Mouse (Mus musculus): ENCODE data around the gene Phgdh.

Phgdh gene

GRCm38 (mm10) chr3:98282422-98282821 is 57.4 kb downstream of the Phgdh start:
- no peak for DNase-seq

GRCm38 (mm10) chr3:98280933-98281678 is 58.7 kb downstream of the Phgdh start:
- DNase-seq, result peak; percentile 11

- no peak for DNase-seq
Observed at GRCm38 (mm10) chr3:98280204-98280932, 59.4 kb downstream of the Phgdh start, which contains the start of gene Hmgcs2. Gene Hmgcs2, plus strand, starts transcription at chr3:98280435.

- DNase-seq, result no peak
Observed at GRCm38 (mm10) chr3:98279682-98280081, 60.1 kb downstream of the Phgdh start.

- no peak for DNase-seq
Observed at GRCm38 (mm10) chr3:98273623-98274398, 66.0 kb downstream of the Phgdh start.

- no peak for DNase-seq
Observed at GRCm38 (mm10) chr3:98267249-98267651, 72.5 kb downstream of the Phgdh start.
